Mouse (Mus musculus) kidney, embryonic 14.5 days (tissue): ENCODE results near the gene Rpp21. TPM values are rescaled to one million over a fixed set of nuclear protein-coding genes. Genes with fewer than 3 reads are reported as not detected.
"Not testable (repeated sequence)": the region's sequence is repeated elsewhere in the genome, so short reads cannot be mapped to it uniquely, and the experiment has no call there.

Experiments
- ATAC-seq: fragments of 200-750 bp; cut with Nextera tagmentation; 2 replicates; pipeline ENCODE4 v1.8.0; 2017; ENCODE audit warnings: moderate number of reproducible peaks, mild to moderate bottlenecking, moderate TSS enrichment, moderate library complexity; ENCODE audit not compliant: low FRiP score, low TSS enrichment
- H3K27ac ChIP-seq: fragments of 300-500 bp; sonication (generic); 2 replicates; pipeline ENCODE4 v1.5.1; 2014; ENCODE audit warnings: low read depth, mild to moderate bottlenecking, low read length, moderate library complexity, mixed read lengths
- H3K27me3 ChIP-seq: fragments of 300-500 bp; sonication (generic); 2 replicates; pipeline ENCODE4 v1.6.1; 2014; ENCODE audit warnings: mild to moderate bottlenecking, low read length; ENCODE audit not compliant: control insufficient read depth, insufficient read depth
- H3K36me3 ChIP-seq: fragments of 300-500 bp; sonication (generic); 2 replicates; pipeline ENCODE4 v1.6.1; 2014; ENCODE audit warnings: low read length, mixed read lengths; ENCODE audit not compliant: control insufficient read depth, insufficient read depth
- H3K4me1 ChIP-seq: fragments of 300-500 bp; sonication (generic); 2 replicates; pipeline ENCODE4 v1.6.1; 2014; ENCODE audit warnings: low read length, mixed read lengths; ENCODE audit not compliant: control insufficient read depth, insufficient read depth
- H3K4me2 ChIP-seq: fragments of 300-500 bp; sonication (generic); replicated peaks from 2 replicates; pipeline ENCODE4 v1.6.1; 2014; ENCODE audit warnings: low read depth, mild to moderate bottlenecking, low read length
- H3K4me3 ChIP-seq: fragments of 300-500 bp; sonication (generic); 2 replicates; pipeline ENCODE4 v1.5.1; 2014; ENCODE audit warnings: mild to moderate bottlenecking, low read length
- H3K9ac ChIP-seq: fragments of 300-500 bp; sonication (generic); 2 replicates; pipeline ENCODE4 v1.6.1; 2014; ENCODE audit warnings: low read depth, mild to moderate bottlenecking, low read length, moderate library complexity
- H3K9me3 ChIP-seq: fragments of 300-500 bp; sonication (generic); 2 replicates; pipeline ENCODE4 v1.6.1; 2016; ENCODE audit warnings: low read length; ENCODE audit not compliant: control insufficient read depth
- WGBS: fragments of 180-500 bp; shearing (Covaris S2); extraction: QIAGEN DNeasy Blood & Tissue Kit; methylation state at CpG from one replicate; pipeline ENCODE4 v1.1.7; 2014; 5-methylcytosine and 5-hydroxymethylcytosine counted together
- polyA plus RNA-seq: library from polyadenylated mRNA; unstranded; fragments of >200 nt; fragmentation: Nextera tagmentation; extraction: Ambion mirVana; gene quantifications from 2 replicates; pipeline ENCODE4 v1.2.1, GENCODE M21; 2014

Gene Rpp21
- polyA plus RNA-seq, 1 experiment from 2014 or later, result 120 TPM

- Histone ChIP-seq H3K9me3 (no peaks in the 10 kb centered on the region), H3K27me3 (peaks cover 19% of the 10 kb centered on the region), H3K4me2 (no peak overlapping the region), H3K4me1 (peaks cover 6% of the 10 kb centered on the region; the same call in 1 of the 2 replicates), H3K36me3 (no peaks in the 10 kb centered on the region), H3K27ac (no peak overlapping the region), H3K9ac (no peak overlapping the region), H3K4me3 (no peak overlapping the region)
- WGBS, result 54% methylated on average over 5 of the region's 5 CpGs
- no peak for ATAC-seq
Measured at GRCm38 (mm10) chr17:36244031-36244430, 13.8 kb downstream of the Rpp21 start.

DNA sequence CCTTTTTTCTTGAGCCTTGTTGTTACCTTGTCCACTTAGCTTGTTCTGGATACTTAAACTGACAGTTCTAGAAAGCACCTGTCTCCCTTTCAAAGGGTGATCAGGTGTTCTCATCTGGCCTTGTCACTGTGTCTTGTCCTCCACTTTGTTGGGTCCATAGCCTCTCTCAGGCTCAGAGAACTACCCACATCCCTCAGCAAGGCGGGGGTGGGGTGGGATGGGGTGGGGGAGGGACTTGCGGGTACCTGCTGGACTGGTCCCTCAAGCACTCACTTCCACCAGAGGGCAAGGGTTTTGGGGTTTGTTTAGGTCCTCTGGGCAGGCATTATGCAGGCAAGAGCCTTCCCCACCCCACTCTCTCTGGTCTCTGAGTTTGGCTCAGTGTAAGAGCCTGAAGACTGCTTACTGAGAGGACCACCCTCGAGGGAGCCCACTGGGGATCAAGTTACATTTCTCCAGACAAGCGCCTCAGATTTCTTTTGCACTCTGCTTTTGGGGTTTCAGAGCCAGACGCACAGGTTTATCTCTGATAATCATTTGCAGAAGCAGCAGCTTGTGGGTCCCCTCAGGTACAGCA is 17.1 kb downstream of the Rpp21 start:
- H3K9me3 ChIP-seq, result no peaks in the 10 kb centered on the region
- no peak for ATAC-seq
- peak overlapping the region; percentile 15; the same call in 1 of the 2 replicates for H3K4me2 ChIP-seq
- no peak overlapping the region for H3K27ac ChIP-seq
- H3K4me3 ChIP-seq, result no peak overlapping the region
- no peaks in the 10 kb centered on the region for H3K36me3 ChIP-seq
- peaks cover 6% of the 10 kb centered on the region; the same call in 1 of the 2 replicates for H3K4me1 ChIP-seq
- 9% methylated on average over 5 of the region's 5 CpGs for WGBS
- H3K27me3 ChIP-seq, result peaks cover 41% of the 10 kb centered on the region
- no peak overlapping the region for H3K9ac ChIP-seq

DNA sequence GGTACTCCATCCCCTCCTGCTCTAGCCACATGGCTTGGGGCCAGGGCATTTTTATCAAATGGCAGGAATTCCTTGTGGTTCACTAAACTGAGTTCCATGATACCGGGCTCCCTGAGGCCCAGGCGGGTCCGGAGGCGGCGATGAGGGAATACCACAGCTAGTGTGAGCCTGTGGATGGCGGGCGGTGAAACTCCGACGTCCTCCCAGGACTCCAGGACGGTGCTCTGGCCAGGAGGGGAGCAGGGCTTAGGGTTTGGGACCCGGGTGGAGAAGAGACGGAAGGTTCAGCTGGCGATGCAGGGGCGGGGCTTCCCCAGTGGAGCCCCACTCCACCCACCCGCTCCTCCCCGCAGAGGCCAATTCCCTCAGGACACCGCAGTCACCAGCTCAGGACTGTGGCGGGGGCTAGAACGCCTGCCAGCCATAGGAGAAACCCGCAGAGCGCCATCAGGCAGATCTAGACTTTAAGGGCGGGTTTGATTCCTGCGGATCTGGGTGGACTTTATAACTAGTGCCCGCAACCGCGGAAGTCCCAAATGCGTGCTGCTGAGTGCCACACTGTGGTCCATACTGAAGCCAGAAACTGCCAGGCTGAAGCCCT is 20.4 kb downstream of the Rpp21 start:
- Histone ChIP-seq H3K36me3 (no peaks in the 10 kb centered on the region), H3K9me3 (no peaks in the 10 kb centered on the region), H3K9ac (peak overlapping the region; percentile 24; the same call in 1 of the 2 replicates), H3K4me1 (peaks cover 6% of the 10 kb centered on the region; the same call in 1 of the 2 replicates), H3K27me3 (peaks cover 65% of the 10 kb centered on the region), H3K4me3 (peak overlapping the region; percentile 33), H3K27ac (no peak overlapping the region), H3K4me2 (peak overlapping the region; percentile 51)
- peak; percentile 46; the same call in 1 of the 2 replicates for ATAC-seq
- 4% methylated on average over 27 of the region's 27 CpGs for WGBS

DNA sequence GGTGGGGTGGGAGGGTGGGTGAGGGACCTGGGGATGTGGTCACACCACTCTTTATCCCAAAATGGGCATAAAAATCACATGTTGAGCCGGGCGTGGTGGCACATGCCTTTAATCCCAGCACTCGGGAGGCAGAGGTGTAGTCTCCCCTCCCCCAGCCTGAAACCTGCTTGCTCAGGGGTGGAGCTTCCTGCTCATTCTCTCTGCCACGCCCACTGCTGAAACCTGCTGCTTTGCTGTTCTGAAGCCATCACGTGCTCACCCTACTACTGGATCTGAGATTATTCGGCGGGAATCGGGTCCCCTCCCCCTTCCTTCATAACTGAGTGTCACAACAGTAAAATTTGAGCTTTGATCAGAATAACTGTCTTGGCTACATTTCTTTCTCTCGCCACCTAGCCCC is 22.6 kb downstream of the Rpp21 start:
- H3K36me3 ChIP-seq, H3K4me3 ChIP-seq, H3K4me1 ChIP-seq, H3K9ac ChIP-seq, H3K9me3 ChIP-seq, ATAC-seq, H3K4me2 ChIP-seq, H3K27ac ChIP-seq: not testable (repeated sequence)
- peaks cover 68% of the 10 kb centered on the region for H3K27me3 ChIP-seq
- WGBS, result 32% methylated on average over 8 of the region's 9 CpGs

GRCm38 (mm10) chr17:36233572-36233971 is 24.3 kb downstream of the Rpp21 start:
- Histone ChIP-seq H3K36me3 (no peaks in the 10 kb centered on the region), H3K9ac (no peak overlapping the region), H3K4me2 (no peak overlapping the region), H3K4me1 (no peaks in the 10 kb centered on the region), H3K27me3 (peaks cover 76% of the 10 kb centered on the region), H3K9me3 (no peaks in the 10 kb centered on the region), H3K4me3 (no peak overlapping the region), H3K27ac (no peak overlapping the region)
- WGBS, result 76% methylated on average over 5 of the region's 5 CpGs
- ATAC-seq, result no peak

DNA sequence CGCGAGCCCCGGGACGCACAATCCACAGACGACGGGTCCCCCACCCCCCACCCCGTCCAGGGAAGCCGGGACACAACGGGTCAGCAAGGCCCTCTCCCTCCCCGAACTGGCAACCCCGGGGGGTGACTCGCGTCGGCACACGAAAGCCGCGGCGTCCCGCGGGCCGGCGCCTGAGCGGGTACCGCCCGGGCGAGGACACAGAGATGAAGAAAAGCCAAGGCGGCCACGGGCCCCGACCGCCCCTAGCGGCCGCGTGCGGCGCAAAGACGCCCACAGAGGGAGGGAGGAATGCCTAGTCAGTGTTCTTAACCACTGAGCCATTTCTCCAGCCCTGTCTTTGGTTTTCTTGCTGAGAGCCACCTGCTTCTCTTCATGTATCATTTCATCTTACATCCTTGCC is 26.6 kb downstream of the Rpp21 start:
- H3K4me2 ChIP-seq, result no peak overlapping the region
- WGBS, result 10% methylated on average over 35 of the region's 36 CpGs
- no peak overlapping the region for H3K27ac ChIP-seq
- H3K9me3 ChIP-seq, result no peaks in the 10 kb centered on the region
- no peak overlapping the region for H3K4me3 ChIP-seq
- ATAC-seq, result no peak
- H3K27me3 ChIP-seq, result peaks cover 75% of the 10 kb centered on the region
- no peaks in the 10 kb centered on the region for H3K4me1 ChIP-seq
- no peaks in the 10 kb centered on the region for H3K36me3 ChIP-seq
- no peak overlapping the region for H3K9ac ChIP-seq

GRCm38 (mm10) chr17:36229046-36229445 is 28.8 kb downstream of the Rpp21 start:
- no peak overlapping the region for H3K4me3 ChIP-seq
- H3K36me3 ChIP-seq, result no peaks in the 10 kb centered on the region
- no peak overlapping the region for H3K27ac ChIP-seq
- no peaks in the 10 kb centered on the region for H3K4me1 ChIP-seq
- peaks cover 76% of the 10 kb centered on the region for H3K27me3 ChIP-seq
- no peak for ATAC-seq
- no peak overlapping the region for H3K4me2 ChIP-seq
- 14% methylated on average over 5 of the region's 5 CpGs for WGBS
- no peak overlapping the region for H3K9ac ChIP-seq
- no peaks in the 10 kb centered on the region for H3K9me3 ChIP-seq

DNA sequence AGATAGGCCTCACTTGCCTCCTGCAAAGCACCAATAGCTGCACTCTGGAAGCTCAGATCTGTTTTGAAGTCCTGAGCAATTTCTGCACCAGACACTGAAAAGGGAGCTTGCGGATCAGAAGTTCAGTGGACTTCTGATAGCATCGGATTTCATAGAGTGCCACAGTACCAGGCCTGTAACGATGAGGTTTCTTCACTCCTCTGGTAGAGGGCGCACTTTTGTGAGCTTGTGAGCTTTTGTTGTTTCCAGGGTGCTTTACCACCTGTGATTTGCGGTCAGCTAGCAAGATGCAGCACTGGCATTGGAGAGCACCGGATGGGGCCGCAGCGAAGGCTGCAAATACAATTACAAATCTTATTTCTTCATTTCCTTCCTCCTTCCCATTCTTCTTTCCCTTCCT is 30.9 kb downstream of the Rpp21 start:
- no peak for ATAC-seq
- Histone ChIP-seq H3K9ac (no peak overlapping the region), H3K36me3 (no peaks in the 10 kb centered on the region), H3K4me3 (no peak overlapping the region), H3K27ac (no peak overlapping the region), H3K4me2 (no peak overlapping the region), H3K9me3 (no peaks in the 10 kb centered on the region), H3K27me3 (peaks cover 71% of the 10 kb centered on the region), H3K4me1 (no peaks in the 10 kb centered on the region)
- WGBS, result 11% methylated on average over 8 of the region's 8 CpGs

DNA sequence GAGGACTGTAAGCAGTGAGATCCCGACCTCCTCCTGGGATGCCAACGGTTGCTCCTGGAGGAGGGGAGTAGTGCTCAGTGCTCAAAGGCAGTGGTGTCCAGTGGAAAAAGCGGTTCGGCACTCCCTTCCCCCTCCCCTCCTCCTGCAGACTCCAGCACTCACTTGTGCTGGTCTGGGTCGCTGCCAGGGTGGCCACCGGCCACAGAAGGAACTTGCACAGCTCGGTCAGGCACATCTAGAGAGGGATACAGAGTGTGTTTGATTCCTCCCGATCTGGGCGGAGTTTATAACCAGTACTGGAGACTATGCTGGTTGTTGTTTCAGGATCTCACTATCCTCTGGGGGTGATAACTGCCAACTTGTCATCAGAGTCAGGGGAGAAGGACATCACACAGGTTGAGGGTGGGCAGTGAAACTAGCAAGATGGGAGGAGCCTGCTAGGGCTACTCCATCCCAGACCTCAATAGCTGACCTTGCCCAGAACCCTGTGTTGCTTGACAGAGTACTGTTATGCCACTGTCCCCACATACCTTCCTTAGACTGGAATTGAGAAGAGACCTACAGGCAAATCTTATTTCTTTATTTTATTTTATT is 32.5 kb downstream of the Rpp21 start:
- ATAC-seq, result 0 out of 2 replicates have a peak, but pooled peaks have one; percentile 43
- Histone ChIP-seq H3K9me3 (no peaks in the 10 kb centered on the region), H3K4me3 (no peak overlapping the region), H3K4me1 (no peaks in the 10 kb centered on the region), H3K27ac (no peak overlapping the region), H3K9ac (no peak overlapping the region), H3K4me2 (no peak overlapping the region), H3K36me3 (no peaks in the 10 kb centered on the region), H3K27me3 (peaks cover 79% of the 10 kb centered on the region)
- WGBS, result 7% methylated on average over 9 of the region's 9 CpGs
